29 mouse cellular contexts compared by ENCODE assay signal in the genomic region with DNA sequence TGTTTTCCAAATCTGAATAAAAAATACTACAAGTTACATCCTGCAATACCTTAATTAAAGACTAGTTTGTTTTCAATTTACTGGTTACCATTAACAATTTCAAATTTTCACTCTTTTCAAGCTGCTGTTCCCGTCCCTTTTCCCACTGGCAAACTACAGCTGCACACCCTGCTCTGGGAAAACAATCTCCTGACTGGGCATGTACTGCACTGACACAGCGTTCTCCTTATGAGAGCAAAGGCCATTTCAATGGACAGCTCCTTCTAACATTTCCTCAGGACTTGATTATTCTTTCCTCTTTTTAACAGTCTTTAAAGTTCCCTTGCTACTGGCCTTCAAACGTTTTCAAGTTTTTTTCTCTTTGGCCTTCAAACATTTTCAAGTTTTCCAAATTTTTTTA. TPM values are rescaled to one million over a fixed set of nuclear protein-coding genes. Genes with fewer than 3 reads are reported as not detected.
DNase-seq lines count a peak whose midpoint lies in the region; ATAC-seq and TF ChIP-seq lines count a peak whose summit lies in the region.
"Had no signal": no experiment of that assay in that cellular context is flagged by ENCODE, and none has a peak within 500 bp of the region (broad histone marks: within the 10 kb centered on the region; RNA-seq: fewer than 3 reads in every experiment).

No protein-coding gene starts in this region.

- intact Hi-C loops in left cerebral cortex, postnatal 10 days (cut with DNase I), result no loop called here

- TF ChIP-seq POLR2A in lung, adult 2 months (IDR thresholded peaks at IDR 0.05; ENCODE audit: borderline replicate concordance, extremely low read depth, low read depth, low read length), result no peak

- peaks cover 20% of the 10 kb centered on the region for H3K36me3 ChIP-seq in kidney, embryonic 16.5 days (ENCODE audit: insufficient read depth, low read length)

- no peak overlapping the region for H3K27ac ChIP-seq in kidney, embryonic 16.5 days (ENCODE audit: low read length)
- H3K27ac ChIP-seq: embryonic facial prominence, embryonic 12.5 days; hindbrain, embryonic 14.5 days; limb, embryonic 10.5 days; limb, embryonic 15.5 days; liver, embryonic 15.5 days; lung, embryonic 15.5 days; midbrain, embryonic 12.5 days; neural tube, embryonic 12.5 days had no signal

- H3K27me3 ChIP-seq in kidney, embryonic 16.5 days (ENCODE audit: insufficient read depth, low read length), result no peaks in the 10 kb centered on the region
- H3K27me3 ChIP-seq: CH12.LX; embryonic facial prominence, embryonic 12.5 days; limb, embryonic 15.5 days; liver, embryonic 15.5 days; lung, embryonic 15.5 days; midbrain, embryonic 12.5 days; neural tube, embryonic 12.5 days had no signal

- 45% methylated on average over 3 of the region's 3 CpGs for WGBS in kidney, embryonic 16.5 days
- WGBS in lung, adult 2 months, result 59% methylated on average over 3 of the region's 3 CpGs

- H3K4me3 ChIP-seq in kidney, embryonic 16.5 days (ENCODE audit: low read length), result no peak overlapping the region
- H3K4me3 ChIP-seq in lung, adult 2 months (replicated peaks; ENCODE audit: extremely low read depth, low read depth, low read length), result no peak overlapping the region
- H3K4me3 ChIP-seq: embryonic facial prominence, embryonic 12.5 days; limb, embryonic 10.5 days; limb, embryonic 15.5 days; liver, embryonic 15.5 days; lung, embryonic 15.5 days; midbrain, embryonic 12.5 days; myocyte; neural tube, embryonic 12.5 days had no signal

- H3K9me3 ChIP-seq in kidney, embryonic 16.5 days (ENCODE audit: low read length), result no peaks in the 10 kb centered on the region
- H3K9me3 ChIP-seq: embryonic facial prominence, embryonic 12.5 days; limb, embryonic 10.5 days; limb, embryonic 15.5 days; liver, embryonic 15.5 days; lung, embryonic 15.5 days; midbrain, embryonic 12.5 days; neural tube, embryonic 12.5 days had no signal

- H3K4me1 ChIP-seq in kidney, embryonic 16.5 days (ENCODE audit: insufficient read depth, low read length), result peaks cover 4% of the 10 kb centered on the region; the same call in 1 of the 2 replicates
- H3K4me1 ChIP-seq in lung, adult 2 months (ENCODE audit: control insufficient read depth, insufficient read depth, low read length), result no peaks in the 10 kb centered on the region; the same call in 1 of the 2 replicates
- H3K4me1 ChIP-seq: embryonic facial prominence, embryonic 12.5 days; limb, embryonic 10.5 days; limb, embryonic 15.5 days had no signal

- no peak overlapping the region for H3K4me2 ChIP-seq in kidney, embryonic 16.5 days (replicated peaks; ENCODE audit: low read depth, low read length)
- H3K4me2 ChIP-seq: embryonic facial prominence, embryonic 12.5 days; hindbrain, embryonic 14.5 days; limb, embryonic 15.5 days; liver, embryonic 15.5 days; lung, embryonic 15.5 days; midbrain, embryonic 12.5 days; neural tube, embryonic 12.5 days had no signal

- no peak for ATAC-seq in kidney, embryonic 16.5 days (ENCODE audit: low FRiP score, low TSS enrichment)
- ATAC-seq: activated CD4-positive, CD25-positive, alpha-beta regulatory T cell, adult 4 months; forebrain, embryonic 14.5 days; intestine, postnatal 0 days had no signal

- DNase-seq in adrenal gland, postnatal 10 days, result peak; percentile 8
- DNase-seq in adrenal gland, postnatal 14 days, result no peak
- DNase-seq in kidney, adult 11 months, result peak; percentile 34
- DNase-seq in adipocyte (ENCODE audit: low spot score), result peak; percentile 82
- DNase-seq in kidney, postnatal 25 days, result peak; percentile 38 to 66
- DNase-seq in left cerebral cortex, postnatal 10 days (ENCODE audit: extremely low spot score in 1 of 2, low spot score in 2 of 2), result no peak
- no peak for DNase-seq in lung, adult 2 months
- DNase-seq: adrenal gland, adult 8-10 months; cerebellum, adult 11 months; cerebellum, adult 9-10 months; embryo, embryonic 11 days; heart, postnatal 4 days; right cerebral cortex, postnatal 4 days; thymus, adult 2 months; thymus, postnatal 36 days had no signal

- no peak for TF ChIP-seq CTCF in lung, adult 2 months (IDR thresholded peaks at IDR 0.05; ENCODE audit: insufficient read depth, low read length)

- H3K9ac ChIP-seq in kidney, embryonic 16.5 days (replicated peaks; ENCODE audit: low read length), result no peak overlapping the region
- H3K9ac ChIP-seq: embryonic facial prominence, embryonic 12.5 days; hindbrain, embryonic 14.5 days; limb, embryonic 15.5 days; liver, embryonic 15.5 days; lung, embryonic 15.5 days; midbrain, embryonic 12.5 days; neural tube, embryonic 12.5 days had no signal

RNA-seq across cellular contexts. Expression of a gene that starts 31.4 kb away (rescaled TPM):
- 10 to 100 TPM; 44.7 to 51.1 TPM for total RNA-seq in adrenal gland, postnatal 10 days (2021)
- 55.5 and 58.0 TPM in 2 replicates for total RNA-seq in adrenal gland, postnatal 14 days (2021)
- polyA plus RNA-seq in kidney, embryonic 16.5 days (2015; fragmentation: Nextera tagmentation; extraction: Ambion mirVana), result 25.9 and 32.6 TPM in 2 replicates
- total RNA-seq in left cerebral cortex, postnatal 10 days (2021), result 10 to 100 TPM; 77.0 to 81.3 TPM
- 25.8 and 31.6 TPM in 2 replicates for polyA plus RNA-seq in lung, adult 2 months (2012; rRNA removed)

Comparison
In these comparisons a context has a peak if more than half of its experiments do, and no peak if none do; other contexts are left out.
1. DNase-seq: peak in adrenal gland, postnatal 10 days (single experiment), kidney, adult 11 months (single experiment), adipocyte (single experiment) and kidney, postnatal 25 days (2 of 2); none in adrenal gland, postnatal 14 days (single experiment), left cerebral cortex, postnatal 10 days (0 of 2) and lung, adult 2 months (single experiment).